Mouse (Mus musculus): ENCODE results near the gene Pafah1b1.

GRCm38 (mm10) chr11:74666776-74667581 lies 57.5 kb downstream of the Pafah1b1 start:
- TF ChIP-seq POLR2A (IDR thresholded peaks at IDR 0.05; ENCODE audit: control insufficient read depth, low read depth, low read length) (no peak), CTCF (IDR thresholded peaks at IDR 0.05; ENCODE audit: control insufficient read depth, insufficient read depth, insufficient replicate concordance, low read depth, low read length) (no peak)

All from testis, adult 2 months (tissue).